ENCODE assay signal across 15 mouse cellular contexts in the genomic region with DNA sequence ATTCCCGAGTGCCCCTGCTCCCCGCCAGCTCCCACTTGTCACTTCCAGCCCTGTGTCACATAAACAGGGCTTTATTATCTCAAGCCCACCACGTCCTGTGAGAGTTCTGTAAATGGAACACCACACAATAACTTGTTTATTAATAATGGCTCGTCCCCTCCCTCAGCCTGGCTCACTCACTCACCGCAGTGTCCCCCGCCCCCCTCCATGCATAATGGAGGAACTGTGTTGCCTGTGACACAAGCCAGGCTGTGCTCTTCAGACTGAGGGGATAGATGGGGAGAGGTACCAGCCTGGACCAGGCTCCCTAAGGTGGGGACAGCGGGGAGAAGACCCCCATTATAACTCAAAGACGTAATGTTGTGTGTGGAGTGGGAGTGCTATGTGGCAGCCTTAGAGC. TPM values are rescaled to one million over a fixed set of nuclear protein-coding genes. Genes with fewer than 3 reads are reported as not detected.
DNase-seq lines count a peak whose midpoint lies in the region; ATAC-seq and TF ChIP-seq lines count a peak whose summit lies in the region.
"Had no signal": no experiment of that assay in that cellular context is flagged by ENCODE, and none has a peak within 500 bp of the region (broad histone marks: within the 10 kb centered on the region; RNA-seq: fewer than 3 reads in every experiment).

No protein-coding gene starts in this region.

- H3K4me1 ChIP-seq in embryonic facial prominence, embryonic 11.5 days (ENCODE audit: control insufficient read depth, insufficient read depth, low read length), result no peaks in the 10 kb centered on the region
- H3K4me1 ChIP-seq in embryonic facial prominence, embryonic 10.5 days, result peaks cover 34% of the 10 kb centered on the region
- H3K4me1 ChIP-seq in hindbrain, embryonic 14.5 days (replicated peaks; ENCODE audit: control insufficient read depth, insufficient read depth, low read length), result peaks cover 36% of the 10 kb centered on the region
- H3K4me1 ChIP-seq: lung, embryonic 15.5 days had no signal

- H3K36me3 ChIP-seq in embryonic facial prominence, embryonic 11.5 days (replicated peaks; ENCODE audit: control insufficient read depth, insufficient read depth, low read depth, low read length), result no peaks in the 10 kb centered on the region
- H3K36me3 ChIP-seq in embryonic facial prominence, embryonic 10.5 days (replicated peaks), result no peaks in the 10 kb centered on the region
- no peaks in the 10 kb centered on the region for H3K36me3 ChIP-seq in hindbrain, embryonic 14.5 days (replicated peaks; ENCODE audit: control insufficient read depth, insufficient read depth)
- H3K36me3 ChIP-seq: embryonic facial prominence, embryonic 13.5 days; lung, embryonic 15.5 days had no signal

- WGBS in embryonic facial prominence, embryonic 11.5 days, result 58% methylated on average over 8 of the region's 8 CpGs
- 60% methylated on average over 8 of the region's 8 CpGs for WGBS in embryonic facial prominence, embryonic 10.5 days
- 31% methylated on average over 8 of the region's 8 CpGs for WGBS in hindbrain, embryonic 14.5 days

- 0 out of 2 replicates have a peak, but pooled peaks have one; percentile 25 for ATAC-seq in embryonic facial prominence, embryonic 11.5 days (replicated peaks; ENCODE audit: insufficient number of reproducible peaks, low FRiP score, low TSS enrichment, low read depth)
- ATAC-seq in hindbrain, embryonic 14.5 days (ENCODE audit: low FRiP score), result peak; percentile 53; the same call in 1 of the 2 replicates
- ATAC-seq: intestine, postnatal 0 days had no signal

- no peak overlapping the region for H3K4me2 ChIP-seq in embryonic facial prominence, embryonic 11.5 days (ENCODE audit: low read depth, low read length)
- H3K4me2 ChIP-seq in hindbrain, embryonic 14.5 days (replicated peaks), result no peak overlapping the region; the same call in 1 of the 2 replicates
- H3K4me2 ChIP-seq: embryonic facial prominence, embryonic 13.5 days; liver, embryonic 11.5 days; lung, embryonic 15.5 days had no signal

- H3K27me3 ChIP-seq in embryonic facial prominence, embryonic 11.5 days (ENCODE audit: control insufficient read depth, insufficient read depth, low read length), result no peaks in the 10 kb centered on the region
- peaks cover 23% of the 10 kb centered on the region for H3K27me3 ChIP-seq in embryonic facial prominence, embryonic 10.5 days (replicated peaks; ENCODE audit: low read depth, poor library complexity, severe bottlenecking)
- H3K27me3 ChIP-seq in hindbrain, embryonic 14.5 days (ENCODE audit: control insufficient read depth, insufficient read depth, low read length), result no peaks in the 10 kb centered on the region
- H3K27me3 ChIP-seq: lung, embryonic 15.5 days had no signal

- no peaks in the 10 kb centered on the region for H3K9me3 ChIP-seq in embryonic facial prominence, embryonic 11.5 days (replicated peaks; ENCODE audit: control insufficient read depth, low read length)
- no peaks in the 10 kb centered on the region for H3K9me3 ChIP-seq in embryonic facial prominence, embryonic 10.5 days
- H3K9me3 ChIP-seq in hindbrain, embryonic 14.5 days (ENCODE audit: control insufficient read depth, low read length), result no peaks in the 10 kb centered on the region
- H3K9me3 ChIP-seq: embryonic facial prominence, embryonic 13.5 days; lung, embryonic 15.5 days had no signal

- DNase-seq in embryonic facial prominence, embryonic 11.5 days (ENCODE audit: low spot score), result no peak
- DNase-seq in embryonic facial prominence, embryonic 10.5 days (ENCODE audit: low spot score), result no peak
- DNase-seq in layer of hippocampus, adult 2 months (ENCODE audit: low spot score in 2 of 2), result no peak
- DNase-seq in layer of hippocampus, postnatal 25 days (ENCODE audit: extremely low spot score in 1 of 2, low spot score in 1 of 2), result no peak
- peak; percentile 56 for DNase-seq in Muller cell, postnatal 12 days (ENCODE audit: inconsistent ontology term)
- DNase-seq in hindbrain, embryonic 14.5 days (ENCODE audit: low spot score), result no peak
- no peak for DNase-seq in thymus, postnatal 4 days
- DNase-seq in thymus, postnatal 14 days, result no peak
- DNase-seq: gastrocnemius, postnatal 25 days; kidney, postnatal 4 days had no signal

- H3K9ac ChIP-seq in embryonic facial prominence, embryonic 11.5 days (replicated peaks; ENCODE audit: low read length), result no peak overlapping the region
- no peak overlapping the region for H3K9ac ChIP-seq in hindbrain, embryonic 14.5 days
- H3K9ac ChIP-seq: embryonic facial prominence, embryonic 13.5 days; lung, embryonic 15.5 days had no signal

- no peak for TF ChIP-seq CTCF in layer of hippocampus, adult 2 months (conservative IDR thresholded peaks at IDR 0.05)

- H3K4me3 ChIP-seq in embryonic facial prominence, embryonic 11.5 days (ENCODE audit: low read depth, low read length), result no peak overlapping the region
- H3K4me3 ChIP-seq in embryonic facial prominence, embryonic 10.5 days, result no peak overlapping the region
- H3K4me3 ChIP-seq in layer of hippocampus, adult 2 months, result no peak overlapping the region; the same call in 1 of the 2 replicates
- H3K4me3 ChIP-seq in hindbrain, embryonic 14.5 days (replicated peaks; ENCODE audit: low read length), result no peak overlapping the region
- H3K4me3 ChIP-seq: embryonic facial prominence, embryonic 13.5 days; lung, embryonic 15.5 days had no signal

- no peak overlapping the region for H3K27ac ChIP-seq in embryonic facial prominence, embryonic 11.5 days (replicated peaks; ENCODE audit: low read depth, low read length)
- H3K27ac ChIP-seq in embryonic facial prominence, embryonic 10.5 days (replicated peaks), result no peak overlapping the region
- peak overlapping the region; percentile 82 for H3K27ac ChIP-seq in layer of hippocampus, adult 2 months
- 0 out of 2 replicates have a peak overlapping the region, but pooled peaks have one; percentile 34 for H3K27ac ChIP-seq in hindbrain, embryonic 14.5 days
- H3K27ac ChIP-seq: embryonic facial prominence, embryonic 13.5 days; lung, embryonic 15.5 days had no signal

RNA-seq across cellular contexts. Expression of gene Nfasc, which starts 34.3 kb away (rescaled TPM):
- polyA plus RNA-seq in embryonic facial prominence, embryonic 11.5 days (2014; fragmentation: Nextera tagmentation; extraction: Ambion mirVana), result 3.6 and 5.5 TPM in 2 replicates
- 5.2 and 6.4 TPM in 2 replicates for polyA plus RNA-seq in embryonic facial prominence, embryonic 10.5 days (2016; fragmentation: Nextera tagmentation; extraction: Ambion mirVana)
- 100 to 1,000 TPM; 150 to 169 TPM for total RNA-seq in layer of hippocampus, adult 2 months (2021)
- total RNA-seq in layer of hippocampus, postnatal 25 days (2021), result 100 to 1,000 TPM; 186 to 238 TPM
- 42.8 and 44.9 TPM in 2 replicates for polyA plus RNA-seq in hindbrain, embryonic 14.5 days (2014; fragmentation: Nextera tagmentation; extraction: Ambion mirVana)
- total RNA-seq: megakaryocyte progenitor cell, adult 5-6 weeks had no signal

Comparison
In these comparisons a context has a peak if more than half of its experiments do, and no peak if none do; other contexts are left out.
1. H3K27ac ChIP-seq: peak in layer of hippocampus, adult 2 months (single experiment) and hindbrain, embryonic 14.5 days (single experiment); none in embryonic facial prominence, embryonic 11.5 days (single experiment) and embryonic facial prominence, embryonic 10.5 days (single experiment).